Mouse (Mus musculus) limb, embryonic 11.5 days (tissue): ENCODE measurements around the gene Cmip. TPM values are rescaled to one million over a fixed set of nuclear protein-coding genes. Genes with fewer than 3 reads are reported as not detected.
A peak's percentile ranks its signal among the peaks of the same experiment; 100 is the strongest.

Source experiments
- ATAC-seq: fragments of 200-750 bp; cut with Nextera tagmentation; 2 replicates; pipeline ENCODE4 v1.8.0; 2017; ENCODE audit warnings: low read depth; ENCODE audit not compliant: insufficient number of reproducible peaks, low FRiP score, low TSS enrichment
- DNase-seq: peaks from one replicate; pipeline ENCODE4 v3.0.0-alpha.2; 2015; ENCODE audit warnings: low spot score
- H3K27ac ChIP-seq: fragments of 300-500 bp; sonication (generic); replicated peaks from 2 replicates; pipeline ENCODE4 v1.5.1; 2014; ENCODE audit warnings: low read depth, mild to moderate bottlenecking, low read length
- H3K27me3 ChIP-seq: fragments of 300-500 bp; sonication (generic); 2 replicates; pipeline ENCODE4 v1.6.1; 2014; ENCODE audit warnings: mild to moderate bottlenecking, low read length, mixed read lengths; ENCODE audit not compliant: control insufficient read depth, insufficient read depth
- H3K36me3 ChIP-seq: fragments of 300-500 bp; sonication (generic); 2 replicates; pipeline ENCODE4 v1.6.1; 2014; ENCODE audit warnings: mild to moderate bottlenecking, low read length, moderate library complexity, mixed read lengths; ENCODE audit not compliant: control insufficient read depth, insufficient read depth
- H3K4me1 ChIP-seq: fragments of 300-500 bp; sonication (generic); 2 replicates; pipeline ENCODE4 v1.6.1; 2014; ENCODE audit warnings: low read length, mixed read lengths; ENCODE audit not compliant: control insufficient read depth, insufficient read depth
- H3K4me2 ChIP-seq: fragments of 300-500 bp; sonication (generic); 2 replicates; pipeline ENCODE4 v1.6.1; 2014; ENCODE audit warnings: low read depth, mild to moderate bottlenecking, moderate library complexity; ENCODE audit not compliant: severe bottlenecking
- H3K4me3 ChIP-seq: fragments of 300-500 bp; sonication (generic); 2 replicates; pipeline ENCODE4 v1.5.1; 2014; ENCODE audit warnings: low read depth, low read length
- H3K9ac ChIP-seq: fragments of 300-500 bp; sonication (generic); 2 replicates; pipeline ENCODE4 v1.6.1; 2014; ENCODE audit warnings: mild to moderate bottlenecking, low read length
- H3K9me3 ChIP-seq: fragments of 300-500 bp; sonication (generic); 2 replicates; pipeline ENCODE4 v1.6.1; 2016; ENCODE audit warnings: low read length; ENCODE audit not compliant: control insufficient read depth
- WGBS: fragments of 180-500 bp; shearing (Covaris S2); extraction: QIAGEN DNeasy Blood & Tissue Kit; methylation state at CpG from one replicate; pipeline ENCODE4 v1.1.7; 2014; 5-methylcytosine and 5-hydroxymethylcytosine counted together
- polyA plus RNA-seq: library from polyadenylated mRNA; unstranded; fragments of >200 nt; fragmentation: Nextera tagmentation; extraction: Ambion mirVana; gene quantifications from 2 replicates; pipeline ENCODE4 v1.2.1, GENCODE M21; 2014

Cmip gene
- polyA plus RNA-seq, 1 experiment from 2014 or later = 14.3 TPM

- no peak overlapping the region for H3K4me3 ChIP-seq
- no peaks in the 10 kb centered on the region for H3K36me3 ChIP-seq
- no peak overlapping the region for H3K9ac ChIP-seq
- H3K27ac ChIP-seq = no peak overlapping the region
- no peaks in the 10 kb centered on the region for H3K27me3 ChIP-seq
- no peak overlapping the region for H3K4me2 ChIP-seq
- peaks cover 6% of the 10 kb centered on the region for H3K4me1 ChIP-seq
- no peaks in the 10 kb centered on the region for H3K9me3 ChIP-seq
- 75% methylated on average over 2 of the region's 2 CpGs for WGBS
- ATAC-seq = no peak
- peak; percentile 41 for DNase-seq
These were observed 129.3 kb downstream of the Cmip start for GRCm38 (mm10) chr8:117386142-117386541.

DNA sequence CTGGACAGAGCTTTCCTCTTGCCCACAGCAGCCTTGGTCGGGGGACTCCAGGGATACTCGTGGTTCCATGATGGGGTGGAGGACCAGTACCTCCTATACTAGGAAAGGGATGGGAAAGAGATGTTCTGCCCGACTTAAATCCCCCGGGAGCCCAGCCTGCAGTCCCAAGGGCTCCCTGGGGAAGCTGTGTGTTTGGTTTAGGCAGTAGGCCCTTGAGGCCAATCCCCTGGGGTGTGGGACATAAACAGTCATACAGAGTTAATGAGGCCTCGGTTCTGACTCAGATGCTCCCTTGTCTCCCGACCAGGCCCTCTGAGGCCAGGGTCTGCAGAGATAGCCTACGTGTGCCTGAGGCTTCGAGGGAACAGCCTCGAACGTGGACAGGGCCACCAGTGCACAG lies 130.8 kb downstream of the Cmip start:
- WGBS = 53% methylated on average over 10 of the region's 10 CpGs
- no peak overlapping the region for H3K27ac ChIP-seq
- DNase-seq = no peak
- no peak for ATAC-seq
- H3K4me2 ChIP-seq = no peak overlapping the region
- H3K36me3 ChIP-seq = no peaks in the 10 kb centered on the region
- H3K27me3 ChIP-seq = no peaks in the 10 kb centered on the region
- no peak overlapping the region for H3K9ac ChIP-seq
- peaks cover 6% of the 10 kb centered on the region for H3K4me1 ChIP-seq
- no peak overlapping the region for H3K4me3 ChIP-seq
- no peaks in the 10 kb centered on the region for H3K9me3 ChIP-seq

- no peak for DNase-seq
- Histone ChIP-seq H3K36me3 (no peaks in the 10 kb centered on the region), H3K27ac (no peak overlapping the region), H3K27me3 (no peaks in the 10 kb centered on the region), H3K4me2 (no peak overlapping the region), H3K9me3 (no peaks in the 10 kb centered on the region), H3K4me3 (no peak overlapping the region), H3K4me1 (peaks cover 6% of the 10 kb centered on the region), H3K9ac (no peak overlapping the region)
- WGBS = 47% methylated on average over 8 of the region's 8 CpGs
- ATAC-seq = no peak
These were observed 131.5 kb downstream of the Cmip start for GRCm38 (mm10) chr8:117388370-117388769.

GRCm38 (mm10) chr8:117393853-117394252 lies 137.0 kb downstream of the Cmip start:
- ATAC-seq = no peak
- Histone ChIP-seq H3K4me3 (no peak overlapping the region), H3K4me1 (no peaks in the 10 kb centered on the region), H3K9ac (no peak overlapping the region), H3K9me3 (no peaks in the 10 kb centered on the region), H3K4me2 (no peak overlapping the region), H3K36me3 (no peaks in the 10 kb centered on the region), H3K27ac (no peak overlapping the region), H3K27me3 (no peaks in the 10 kb centered on the region)
- WGBS = 89% methylated on average over 6 of the region's 6 CpGs
- no peak for DNase-seq

DNA sequence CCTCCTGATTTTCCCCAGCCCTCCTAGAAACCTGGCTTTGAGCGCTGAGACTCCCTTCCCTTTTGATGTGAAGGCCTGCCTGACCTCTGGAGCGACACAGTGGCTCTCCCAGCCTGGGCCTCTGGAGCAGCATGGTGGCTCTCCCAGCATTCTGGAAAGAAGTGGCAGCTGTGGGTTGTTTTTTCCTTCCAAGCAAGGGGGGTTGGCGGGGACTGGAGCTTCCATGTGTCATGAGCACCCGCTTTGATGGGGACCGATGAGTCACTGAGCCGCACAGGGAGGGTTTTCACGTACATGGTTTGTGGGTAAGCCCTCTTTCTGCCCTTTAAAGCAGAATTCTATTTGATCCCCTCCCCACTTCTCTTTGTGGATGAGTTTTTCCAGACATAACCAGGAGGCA lies 138.2 kb downstream of the Cmip start:
- H3K9ac ChIP-seq = no peak overlapping the region
- H3K4me1 ChIP-seq = no peaks in the 10 kb centered on the region
- no peak overlapping the region for H3K4me2 ChIP-seq
- H3K9me3 ChIP-seq = no peaks in the 10 kb centered on the region
- no peak for ATAC-seq
- WGBS = 71% methylated on average over 7 of the region's 7 CpGs
- DNase-seq = no peak
- no peaks in the 10 kb centered on the region for H3K36me3 ChIP-seq
- no peaks in the 10 kb centered on the region for H3K27me3 ChIP-seq
- H3K4me3 ChIP-seq = no peak overlapping the region
- no peak overlapping the region for H3K27ac ChIP-seq

- Histone ChIP-seq H3K4me1 (no peaks in the 10 kb centered on the region), H3K36me3 (no peaks in the 10 kb centered on the region), H3K9me3 (no peaks in the 10 kb centered on the region), H3K4me2 (no peak overlapping the region), H3K4me3 (no peak overlapping the region), H3K27me3 (no peaks in the 10 kb centered on the region), H3K27ac (no peak overlapping the region), H3K9ac (no peak overlapping the region)
- no peak for ATAC-seq
- no peak for DNase-seq
- 93% methylated on average over 4 of the region's 4 CpGs for WGBS
These were observed 140.0 kb downstream of the Cmip start for GRCm38 (mm10) chr8:117396884-117397283.

DNA sequence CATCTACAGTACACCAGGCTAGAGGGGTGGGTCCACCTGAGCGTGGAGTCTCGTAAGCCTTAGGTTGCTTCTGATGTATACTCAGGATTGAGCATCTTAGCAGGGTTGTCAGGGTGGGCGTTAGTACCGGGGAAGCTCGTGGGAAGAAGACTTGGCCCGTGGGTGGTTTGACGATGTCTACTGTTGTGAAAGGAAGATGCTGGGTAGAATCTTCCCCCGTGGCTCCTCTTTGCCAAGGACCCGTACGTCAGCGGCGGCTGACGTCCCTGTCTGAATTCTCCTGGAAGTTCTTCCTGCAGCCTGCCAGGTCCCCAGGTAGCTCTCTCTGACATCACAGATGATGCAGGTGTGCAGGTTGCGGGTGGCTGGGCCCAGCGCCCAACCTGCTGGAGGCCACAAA lies 140.9 kb downstream of the Cmip start:
- H3K4me1 ChIP-seq = peaks cover under 1% of the 10 kb centered on the region
- no peaks in the 10 kb centered on the region for H3K27me3 ChIP-seq
- no peaks in the 10 kb centered on the region for H3K36me3 ChIP-seq
- no peak for ATAC-seq
- WGBS = 96% methylated on average over 15 of the region's 15 CpGs
- H3K4me3 ChIP-seq = no peak overlapping the region
- no peak for DNase-seq
- H3K9me3 ChIP-seq = no peaks in the 10 kb centered on the region
- no peak overlapping the region for H3K4me2 ChIP-seq
- no peak overlapping the region for H3K9ac ChIP-seq
- H3K27ac ChIP-seq = no peak overlapping the region

DNA sequence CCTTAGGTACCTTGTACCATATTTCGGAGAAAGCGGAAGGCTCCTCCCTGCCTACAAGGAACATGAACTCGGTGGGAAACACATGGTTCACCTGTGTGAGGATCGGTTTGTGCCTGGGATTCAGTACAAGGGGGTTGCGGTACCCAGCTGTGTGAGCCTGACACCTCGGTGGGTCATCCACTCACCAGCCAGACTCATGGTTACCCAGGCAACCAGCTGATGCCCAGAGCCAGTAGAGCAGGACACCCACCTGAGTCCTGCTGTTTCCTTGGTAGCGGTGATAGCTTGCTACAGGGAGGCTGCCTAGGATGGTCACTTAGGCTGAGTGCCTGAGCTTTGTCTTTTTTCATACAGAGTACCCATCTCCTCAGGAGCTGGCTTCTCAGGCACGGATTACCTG lies 142.4 kb downstream of the Cmip start:
- WGBS = 87% methylated on average over 8 of the region's 8 CpGs
- Histone ChIP-seq H3K9ac (no peak overlapping the region), H3K27ac (no peak overlapping the region), H3K4me3 (no peak overlapping the region), H3K27me3 (no peaks in the 10 kb centered on the region), H3K9me3 (no peaks in the 10 kb centered on the region), H3K4me2 (no peak overlapping the region), H3K4me1 (peaks cover 16% of the 10 kb centered on the region), H3K36me3 (no peaks in the 10 kb centered on the region)
- ATAC-seq (no peak), DNase-seq (no peak)

DNA sequence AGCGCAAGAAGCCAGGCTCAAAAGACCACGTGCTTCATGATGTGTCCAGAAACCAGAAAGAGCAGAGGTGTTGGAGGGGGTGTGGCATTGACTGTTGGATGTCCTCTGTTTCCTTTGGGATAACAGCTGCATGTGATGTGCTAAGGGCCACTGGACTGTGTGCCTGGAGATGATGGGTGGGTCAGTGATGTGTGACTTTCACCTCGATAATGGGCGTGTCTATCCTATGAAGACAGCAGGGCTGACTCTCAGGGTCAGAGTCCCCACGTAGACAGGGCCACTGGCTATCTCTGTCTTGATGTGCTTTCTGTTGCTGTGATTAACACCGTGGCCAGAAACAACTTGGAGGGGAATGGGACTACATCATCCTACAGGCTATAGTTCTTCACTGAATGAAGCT lies 144.0 kb downstream of the Cmip start:
- Histone ChIP-seq H3K27me3 (no peaks in the 10 kb centered on the region), H3K4me1 (peaks cover 17% of the 10 kb centered on the region), H3K4me3 (no peak overlapping the region), H3K36me3 (no peaks in the 10 kb centered on the region), H3K9ac (no peak overlapping the region), H3K4me2 (no peak overlapping the region), H3K9me3 (no peaks in the 10 kb centered on the region), H3K27ac (no peak overlapping the region)
- 88% methylated on average over 6 of the region's 6 CpGs for WGBS
- ATAC-seq (no peak), DNase-seq (no peak)
